Mouse (Mus musculus): Measurements from ENCODE around the gene Dynlt1b.
"Not testable (repeated sequence)": the region's sequence is repeated elsewhere in the genome, so short reads cannot be mapped to it uniquely, and the experiment has no call there.

DNA sequence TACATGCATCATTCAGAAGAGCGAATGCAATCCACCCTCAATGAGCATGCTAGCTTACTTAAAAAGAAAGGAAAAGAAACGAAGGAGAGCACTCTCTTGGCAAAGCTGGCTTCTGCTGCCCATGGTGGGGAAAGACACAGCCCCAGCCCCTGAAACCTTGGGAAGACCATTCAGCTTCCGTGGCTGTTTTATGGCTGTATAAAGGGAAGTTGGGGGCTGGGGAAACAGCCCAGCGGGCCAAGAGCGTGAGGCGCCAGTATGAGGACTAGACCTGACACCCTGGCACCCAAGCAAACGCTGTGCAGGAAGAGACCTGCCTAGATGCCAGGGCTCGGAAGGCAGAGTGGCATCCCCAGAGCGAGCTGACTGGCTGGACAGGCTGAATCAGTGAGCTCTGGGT, 35.8 kb downstream of the Dynlt1b start:
- TF ChIP-seq CTCF (IDR thresholded peaks at IDR 0.05; ENCODE audit: extremely low read depth, insufficient read depth, insufficient read length, insufficient replicate concordance); POLR2A (IDR thresholded peaks at IDR 0.05; ENCODE audit: low read depth, low read length): not testable (repeated sequence)
